ENCODE assay signal across 20 mouse cellular contexts in the genomic region with DNA sequence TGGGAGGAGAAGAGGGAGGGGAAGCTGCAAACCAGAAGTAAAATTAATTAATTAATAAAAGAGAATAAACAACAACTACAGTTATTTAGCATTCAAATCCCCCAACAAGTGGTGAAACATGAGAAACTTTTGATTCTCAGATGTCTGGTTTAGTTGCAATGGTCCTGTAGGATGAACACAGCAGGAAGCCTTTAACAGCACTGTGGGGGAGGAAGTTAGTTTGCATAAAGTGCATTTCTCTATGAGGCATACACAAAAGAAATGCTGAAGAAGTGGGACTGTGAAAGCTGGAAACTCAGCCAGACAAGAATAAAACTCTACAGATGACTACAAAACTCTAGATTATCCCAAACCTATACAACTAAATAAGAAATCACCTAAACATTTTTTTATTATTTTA.
DNase-seq lines count a peak whose midpoint lies in the region; ATAC-seq lines count a peak whose summit lies in the region.
"Had no signal": no experiment of that assay in that cellular context is flagged by ENCODE, and none has a peak within 500 bp of the region (broad histone marks: within the 10 kb centered on the region; RNA-seq: fewer than 3 reads in every experiment).

No protein-coding gene starts in this region.

- peak; percentile 74; the same call in 1 of the 2 replicates for ATAC-seq in frontal cortex, adult (ENCODE audit: low TSS enrichment)
- ATAC-seq: CD4-positive, CD25-positive, alpha-beta regulatory T cell, adult 4 months; forebrain, embryonic 13.5 days; forebrain, embryonic 15.5 days; forebrain, postnatal 0 days had no signal

- DNase-seq in frontal cortex, postnatal 10 days (ENCODE audit: low spot score in 2 of 2): no peak
- DNase-seq in thymus, postnatal 0 days (ENCODE audit: low spot score): peak; percentile 17
- DNase-seq in thymus, postnatal 36 days: no peak
- peak; percentile 70 for DNase-seq in R1 (ENCODE audit: low read depth, low spot score)
- peak; percentile 50 for DNase-seq in brain, adult 2 months (ENCODE audit: low read depth, low spot score)
- no peak for DNase-seq in urinary bladder, adult 2 months (ENCODE audit: low spot score)
- DNase-seq in cerebellum, adult 18-20 months: no peak
- DNase-seq: adrenal gland, adult 2 months; adrenal gland, postnatal 10 days; adrenal gland, postnatal 25 days; B cell, adult 2 months; cerebellum, adult 11-12 months; cerebellum, adult 9-10 months; cerebellum, postnatal 10 days; cerebellum, postnatal 25 days; forebrain, postnatal 0 days had no signal

Comparison
In these comparisons a context has a peak if more than half of its experiments do, and no peak if none do; other contexts are left out.
1. DNase-seq: peak in thymus, postnatal 0 days (single experiment), R1 (single experiment) and brain, adult 2 months (single experiment); none in frontal cortex, postnatal 10 days (0 of 2), thymus, postnatal 36 days (0 of 2), urinary bladder, adult 2 months (single experiment) and cerebellum, adult 18-20 months (0 of 2).